Mouse (Mus musculus) kidney, adult 10 weeks (tissue): Measurements from ENCODE around the gene Nalcn. TPM values are rescaled to one million over a fixed set of nuclear protein-coding genes. Genes with fewer than 3 reads are reported as not detected.

Source experiments
- polyA plus RNA-seq: library from polyadenylated mRNA; stranded (reverse); fragments of 350-450 nt; fragmentation: Illumina TruSeq; extraction: RNeasy Lipid Tissue Mini Kit (QIAGEN cat#74804); gene quantifications from one replicate; pipeline ENCODE4 v1.2.3, GENCODE M21; 2014; ENCODE audit warnings: low read depth, low replicate concordance

The Nalcn gene
- 0.24 TPM for polyA plus RNA-seq

GRCm38 (mm10) chr14:123626501-123627179, at the start of gene Nalcn:
Gene Nalcn (minus strand): TSS chr14:123627144.

DNA sequence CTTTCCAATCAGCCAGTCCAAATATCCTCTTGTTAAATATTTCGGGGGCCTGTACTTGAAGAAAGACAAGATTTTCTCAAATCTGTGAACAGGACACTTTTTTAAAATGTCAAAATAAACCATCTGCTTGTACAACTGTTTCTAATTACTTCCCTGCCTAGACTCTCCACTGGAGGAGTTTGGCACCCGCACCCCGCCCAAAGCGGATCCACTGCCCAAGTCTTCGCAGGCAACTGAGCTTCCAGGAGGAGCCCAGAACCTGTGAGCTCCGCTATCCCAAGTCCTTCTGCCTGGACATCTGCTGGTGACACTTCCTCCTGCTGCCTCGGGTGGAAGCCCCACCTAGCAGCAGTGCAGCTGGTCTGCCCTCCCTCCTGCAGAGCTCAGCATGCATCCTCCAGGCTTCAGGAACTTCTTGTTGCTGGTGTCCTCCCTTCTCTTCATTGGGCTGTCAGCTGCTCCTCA, 33.0 kb upstream of the Nalcn start, which contains the start of gene Itgbl1:
Gene Itgbl1, plus strand, starts transcription at position 51 of the 465 bp plus-strand sequence.

Other genes starting within 250 kb of the Nalcn start
- 1.7 TPM for gene Itgbl1, start 32.8 kb upstream of the Nalcn start, polyA plus RNA-seq